Mouse (Mus musculus) splenic B cell, adult 2 months (primary cell): ENCODE measurements around the gene Zmat5.
A peak's percentile ranks its signal among the peaks of the same experiment; 100 is the strongest.

ENCODE experiments used
- DNase-seq: peaks from one replicate; pipeline ENCODE4 v3.0.0-alpha.2; 2011; ENCODE audit warnings: low read depth, low spot score
- H3K27me3 ChIP-seq: 2 replicates; pipeline ENCODE4 v1.6.1; 2012; ENCODE audit warnings: mild to moderate bottlenecking, low read length, moderate library complexity, mixed read lengths; ENCODE audit not compliant: control insufficient read depth, poor library complexity, insufficient read depth, severe bottlenecking
- H3K36me3 ChIP-seq: 2 replicates; pipeline ENCODE4 v1.6.1; 2012; ENCODE audit warnings: mild to moderate bottlenecking, low read length, moderate library complexity, mixed read lengths; ENCODE audit not compliant: control insufficient read depth, poor library complexity, insufficient read depth, severe bottlenecking

Gene Zmat5

GRCm38 (mm10) chr11:4737682-4738081, 33.2 kb downstream of the Zmat5 start:
- no peak for DNase-seq
- Histone ChIP-seq H3K27me3 (no peaks in the 10 kb centered on the region), H3K36me3 (peaks cover 9% of the 10 kb centered on the region)

DNA sequence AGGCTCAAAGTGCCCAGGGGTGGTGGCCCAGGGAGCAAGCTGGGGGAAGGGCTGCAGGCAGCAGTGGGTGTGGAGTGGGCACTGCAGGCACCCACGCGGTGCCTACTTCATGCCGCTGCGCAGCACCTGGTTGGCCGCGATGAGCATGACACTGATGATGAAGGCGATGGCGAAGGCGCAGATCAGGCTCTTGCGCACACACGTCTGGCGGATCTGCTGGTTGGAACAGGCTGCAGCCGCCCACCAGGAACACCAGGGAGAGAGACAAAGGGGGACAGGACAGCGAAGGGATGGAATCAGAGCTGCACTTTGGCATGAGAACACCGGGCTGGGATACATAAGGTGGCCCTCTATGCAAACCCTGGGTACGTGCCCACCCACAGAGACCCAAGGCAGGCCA, 34.2 kb downstream of the Zmat5 start:
- Histone ChIP-seq H3K27me3 (no peaks in the 10 kb centered on the region; the same call in 1 of the 2 replicates), H3K36me3 (peaks cover 8% of the 10 kb centered on the region)
- DNase-seq: no peak

DNA sequence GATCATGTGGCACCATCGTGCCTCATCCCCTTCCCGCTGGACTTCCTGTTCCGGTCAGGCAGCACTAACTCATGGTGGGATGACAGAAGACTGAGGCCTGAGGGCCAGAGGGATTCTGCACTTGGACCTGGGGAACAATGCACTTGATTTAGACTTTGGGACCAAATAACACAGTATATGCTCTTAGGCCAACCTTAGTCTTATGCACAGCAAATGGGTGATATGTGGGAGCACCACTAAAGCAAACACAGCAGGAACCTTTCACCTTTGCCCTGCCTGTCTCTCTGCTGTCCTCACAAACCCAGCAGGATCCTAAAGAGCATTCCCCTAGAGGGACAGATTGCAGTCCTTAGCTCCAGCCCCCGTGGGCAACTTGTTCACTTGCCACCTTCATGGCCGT, 36.3 kb downstream of the Zmat5 start:
- Histone ChIP-seq H3K36me3 (peaks cover 4% of the 10 kb centered on the region; the same call in 1 of the 2 replicates), H3K27me3 (no peaks in the 10 kb centered on the region; the same call in 1 of the 2 replicates)
- DNase-seq: no peak

DNA sequence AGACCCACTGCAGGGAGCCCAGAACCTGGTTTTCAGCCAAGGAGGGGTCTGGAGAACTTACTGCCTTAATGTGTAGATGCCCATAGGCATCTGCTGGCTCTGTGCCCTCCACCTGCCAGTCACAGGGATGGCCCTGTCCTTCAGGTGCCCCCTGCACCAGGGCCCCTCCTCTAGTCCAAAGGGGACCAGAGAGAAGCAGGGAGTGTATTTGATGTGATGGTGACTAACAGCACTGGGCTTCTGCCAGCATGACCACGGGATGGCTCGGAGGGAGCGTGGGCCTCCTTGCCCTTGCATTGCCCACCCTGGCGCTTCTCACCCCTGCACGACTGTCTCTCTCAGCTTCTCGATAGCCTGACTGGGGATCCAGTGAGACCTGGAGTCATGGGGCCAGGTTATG, 40.2 kb downstream of the Zmat5 start:
- H3K27me3 ChIP-seq: peaks cover 1% of the 10 kb centered on the region; the same call in 1 of the 2 replicates
- DNase-seq: no peak

DNA sequence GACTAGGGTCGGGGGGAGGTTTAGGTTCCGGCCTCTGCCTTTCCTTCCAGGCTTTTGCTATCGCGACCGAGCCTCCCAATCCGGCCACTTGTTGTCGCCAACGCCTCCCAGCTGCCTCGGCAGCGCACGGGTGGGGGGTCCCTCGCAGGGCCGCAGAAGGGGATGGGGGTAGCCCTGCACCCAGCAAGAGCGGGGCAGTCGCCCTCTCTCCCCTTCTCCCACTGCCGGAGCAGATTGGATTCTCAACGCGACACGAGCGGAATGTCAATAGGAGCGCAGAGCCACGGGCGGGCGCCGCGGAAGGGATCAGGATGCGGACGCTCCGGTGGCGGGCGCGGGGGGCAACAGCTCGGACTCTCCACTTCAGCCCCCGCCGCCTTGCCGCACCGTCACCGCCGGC, 41.5 kb downstream of the Zmat5 start:
- Histone ChIP-seq H3K36me3 (no peaks in the 10 kb centered on the region), H3K27me3 (peaks cover 1% of the 10 kb centered on the region; the same call in 1 of the 2 replicates)
- DNase-seq: no peak

More for the DNA sequence above, 40.2 kb downstream of the Zmat5 start:
- no peaks in the 10 kb centered on the region for H3K36me3 ChIP-seq

DNA sequence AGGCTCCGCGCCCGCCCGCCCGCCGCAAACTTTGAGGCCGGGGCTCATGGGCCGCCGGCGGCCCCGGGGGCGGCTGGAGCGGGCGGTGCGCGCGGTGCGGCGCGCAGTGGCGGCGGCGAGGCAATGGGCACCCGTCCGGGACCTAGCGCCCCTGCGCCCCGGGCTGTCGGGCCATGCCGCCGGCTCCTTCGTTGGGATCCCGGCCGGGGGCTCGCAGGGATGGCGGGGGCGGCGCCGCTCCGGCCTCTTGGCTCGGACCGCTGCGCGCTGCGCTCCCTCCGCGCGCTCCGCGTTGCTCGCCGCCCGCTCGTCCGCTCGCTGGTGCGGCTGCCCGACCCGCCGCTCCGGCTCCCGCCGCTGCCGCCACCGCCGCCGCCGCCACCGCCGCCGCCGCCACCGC, 42.3 kb downstream of the Zmat5 start, which contains the start of gene Cabp7:
Gene Cabp7, minus strand, starts transcription at position 46 of the 400 bp plus-strand sequence.
- no peak for DNase-seq
- H3K36me3 ChIP-seq: no peaks in the 10 kb centered on the region
- H3K27me3 ChIP-seq: peaks cover 1% of the 10 kb centered on the region; the same call in 1 of the 2 replicates

DNA sequence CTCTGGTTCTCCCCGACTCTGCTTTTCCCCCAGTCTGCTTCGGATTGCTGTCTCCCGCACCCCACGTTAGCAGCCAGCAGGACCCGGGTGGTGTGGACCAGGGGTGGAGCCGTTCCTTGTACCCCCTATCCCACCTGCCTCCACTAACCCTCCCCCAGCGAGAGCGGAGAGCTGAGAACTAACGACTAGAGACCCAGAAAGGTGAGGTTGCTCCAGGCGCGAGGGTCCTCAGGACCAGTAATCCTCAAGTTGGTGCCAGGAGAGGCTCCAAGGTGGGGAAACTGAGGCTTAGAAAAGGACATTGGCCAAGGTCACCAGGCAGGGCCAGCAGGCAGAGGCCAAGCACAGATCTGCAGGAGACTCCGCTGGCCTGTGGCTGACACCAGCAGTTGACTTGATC, 42.8 kb downstream of the Zmat5 start:
- peaks cover 1% of the 10 kb centered on the region; the same call in 1 of the 2 replicates for H3K27me3 ChIP-seq
- no peaks in the 10 kb centered on the region for H3K36me3 ChIP-seq
- no peak for DNase-seq

DNA sequence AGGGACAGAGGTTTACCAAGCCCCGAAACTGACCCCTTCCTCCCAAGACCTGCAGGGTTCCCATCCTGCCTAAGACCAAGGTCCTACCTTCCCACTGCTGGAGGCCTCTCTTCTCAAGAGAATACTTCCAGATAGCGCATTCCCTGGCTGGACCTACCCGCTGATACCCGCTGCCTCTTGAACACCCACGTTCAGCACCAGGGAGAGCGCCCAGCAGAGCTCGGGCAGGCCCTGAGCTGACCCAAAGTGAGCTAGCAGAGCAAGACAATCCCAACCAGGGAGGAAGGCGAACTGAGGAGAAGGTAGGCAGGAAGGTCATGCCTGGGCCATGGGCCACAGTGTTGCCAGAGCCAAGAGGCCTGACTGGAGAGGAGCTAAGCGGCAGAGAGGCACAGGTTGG, 45.8 kb downstream of the Zmat5 start:
- peaks cover 1% of the 10 kb centered on the region; the same call in 1 of the 2 replicates for H3K27me3 ChIP-seq
- no peaks in the 10 kb centered on the region for H3K36me3 ChIP-seq
- DNase-seq: peak; percentile 37

GRCm38 (mm10) chr11:4752836-4753235, 48.4 kb downstream of the Zmat5 start:
- no peak for DNase-seq
- Histone ChIP-seq H3K27me3 (0 out of 2 replicates have a peak, but pooled peaks cover 1% of the 10 kb centered on the region), H3K36me3 (no peaks in the 10 kb centered on the region)

GRCm38 (mm10) chr11:4754036-4754435, 49.6 kb downstream of the Zmat5 start:
- Histone ChIP-seq H3K36me3 (no peaks in the 10 kb centered on the region), H3K27me3 (no peaks in the 10 kb centered on the region)
- no peak for DNase-seq

DNA sequence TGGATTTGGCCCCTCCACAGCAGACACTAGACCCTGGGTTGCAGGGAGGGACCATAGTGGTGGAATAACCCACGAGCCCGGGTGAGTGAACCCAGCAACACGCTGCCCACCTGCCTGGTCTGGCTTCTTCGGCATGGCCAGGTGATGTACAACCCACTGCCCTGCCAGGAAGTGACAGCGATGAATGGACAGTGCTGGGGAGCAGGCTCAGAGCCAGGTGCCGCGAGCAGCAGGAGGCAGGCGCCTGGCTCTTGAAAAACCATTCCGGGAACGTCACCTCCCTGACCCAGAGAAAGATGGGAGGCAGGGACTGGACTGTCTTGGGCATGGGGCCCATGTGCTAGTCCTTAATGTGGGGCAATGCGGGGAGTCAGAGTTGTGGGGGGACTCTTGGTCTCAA, 50.4 kb downstream of the Zmat5 start:
- no peaks in the 10 kb centered on the region for H3K36me3 ChIP-seq
- no peaks in the 10 kb centered on the region for H3K27me3 ChIP-seq
- DNase-seq: no peak

GRCm38 (mm10) chr11:4756460-4756859, 52.0 kb downstream of the Zmat5 start:
- DNase-seq: no peak
- H3K36me3 ChIP-seq: no peaks in the 10 kb centered on the region

DNA sequence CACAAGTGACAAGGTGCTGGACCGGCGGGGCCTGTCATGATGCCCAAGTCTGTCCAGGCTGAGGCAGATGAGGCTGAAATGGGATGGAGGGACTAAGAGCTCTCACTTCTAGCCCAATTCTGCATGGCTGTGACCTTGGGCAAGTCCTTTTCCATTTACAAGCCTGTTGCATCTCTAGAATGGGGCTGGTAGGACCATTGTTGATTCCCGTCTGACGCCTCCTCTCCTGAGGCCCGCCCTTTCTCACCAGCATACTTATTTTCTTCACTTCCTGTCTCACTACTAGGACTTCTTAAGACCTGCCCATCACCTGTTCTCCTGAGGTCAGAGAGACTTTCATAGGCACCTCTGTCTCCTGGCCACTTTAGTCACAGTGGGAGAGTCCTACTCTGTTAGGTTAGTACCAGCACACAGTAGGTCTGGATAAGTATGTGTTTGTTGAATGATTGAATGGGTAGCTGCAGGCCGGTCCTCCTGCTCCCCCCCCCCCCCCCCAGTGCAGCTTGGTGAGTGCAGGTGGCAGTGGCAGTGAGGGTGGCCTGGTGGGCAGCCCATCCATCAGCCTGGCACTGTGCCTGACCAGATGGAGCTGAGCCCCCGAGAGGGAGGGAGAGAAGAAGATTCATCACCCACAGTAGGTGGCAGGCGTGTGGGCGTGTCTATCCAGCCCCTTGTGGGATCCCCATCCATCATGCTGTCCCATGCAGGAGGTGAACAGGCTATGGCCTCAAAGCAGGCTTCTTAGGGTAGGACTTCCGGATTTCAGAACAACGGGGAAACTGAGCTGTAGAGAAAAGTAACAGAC, 52.7 kb downstream of the Zmat5 start:
- H3K36me3 ChIP-seq: no peaks in the 10 kb centered on the region
- no peak for DNase-seq

More at GRCm38 (mm10) chr11:4756460-4756859, 52.0 kb downstream of the Zmat5 start:
- H3K27me3 ChIP-seq: no peaks in the 10 kb centered on the region

GRCm38 (mm10) chr11:4757789-4758158, 53.3 kb downstream of the Zmat5 start:
- H3K27me3 ChIP-seq: no peaks in the 10 kb centered on the region
- no peaks in the 10 kb centered on the region for H3K36me3 ChIP-seq
- no peak for DNase-seq

More for the DNA sequence above, 52.7 kb downstream of the Zmat5 start:
- no peaks in the 10 kb centered on the region for H3K27me3 ChIP-seq

DNA sequence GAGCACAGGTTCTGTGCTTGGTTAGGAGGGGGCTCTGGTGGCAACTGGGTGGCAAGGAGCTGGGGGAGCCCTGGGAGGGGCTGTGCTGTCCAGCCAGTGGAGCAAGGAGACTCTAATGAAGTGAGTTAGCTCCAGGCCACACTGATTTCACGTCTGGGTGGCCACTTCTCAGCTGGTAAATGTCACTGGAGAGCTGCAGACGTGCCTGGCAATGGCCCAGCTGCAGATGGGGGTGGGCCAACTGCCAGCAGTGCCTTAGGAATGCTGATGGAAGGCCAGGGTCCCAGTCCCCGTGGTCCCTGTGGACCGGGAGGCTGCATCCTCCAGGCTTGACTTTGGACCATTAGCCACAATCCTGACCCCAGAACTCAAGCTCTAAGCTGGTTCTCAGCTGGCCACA, 56.0 kb downstream of the Zmat5 start:
- Histone ChIP-seq H3K36me3 (no peaks in the 10 kb centered on the region), H3K27me3 (no peaks in the 10 kb centered on the region)
- no peak for DNase-seq
